Mouse (Mus musculus) MEL (cell line): Measurements from ENCODE around the gene Rhot2. TPM values are rescaled to one million over a fixed set of nuclear protein-coding genes. Genes with fewer than 3 reads are reported as not detected.
A peak's percentile ranks its signal among the peaks of the same experiment; 100 is the strongest.

Experiments
- DNase-seq: peaks from one replicate; pipeline ENCODE4 v3.0.0; 2011; ENCODE audit warnings: low read depth, low spot score
- H3K27ac ChIP-seq: 2 replicates; pipeline ENCODE4 v1.5.1; 2012; ENCODE audit warnings: low read depth, mild to moderate bottlenecking, control low read depth, low read length, moderate library complexity; ENCODE audit not compliant: control insufficient read depth
- H3K27me3 ChIP-seq, 2 experiments: fragments of 150-350 bp in 1 of 2; sonication (generic) in 1 of 2; 2 replicates each; pipeline ENCODE4 v1.6.1; 2012; ENCODE audit warnings: low read length in 2 of 2, mild to moderate bottlenecking in 2 of 2, improper control_type of control experiment in 1 of 2, moderate library complexity in 1 of 2; ENCODE audit not compliant: insufficient read depth in 2 of 2, control insufficient read depth in 1 of 2
- H3K36me3 ChIP-seq, 2 experiments: 2 replicates each; pipeline ENCODE4 v1.6.1; 2012 to 2014; ENCODE audit warnings: low read length in 2 of 2, improper control_type of control experiment in 1 of 2, inconsistent platforms in 1 of 2, mild to moderate bottlenecking in 1 of 2; ENCODE audit not compliant: insufficient read depth in 2 of 2, control insufficient read depth in 1 of 2
- H3K4me1 ChIP-seq, 2 experiments: fragments of 150-350 bp in 1 of 2; sonication (generic) in 1 of 2; 2 replicates each; pipeline ENCODE4 v1.6.1; 2012; ENCODE audit warnings: low read length in 2 of 2, improper control_type of control experiment in 1 of 2, mild to moderate bottlenecking in 1 of 2; ENCODE audit not compliant: insufficient read depth in 2 of 2, control insufficient read depth in 1 of 2
- H3K4me3 ChIP-seq, 2 experiments: fragments of 150-350 bp in 1 of 2; sonication (generic) in 1 of 2; 2 replicates each; pipeline ENCODE4 v1.5.1; 2012; ENCODE audit warnings: low read depth in 2 of 2, low read length in 2 of 2, mild to moderate bottlenecking in 2 of 2, moderate library complexity in 2 of 2, control low read depth in 1 of 2, improper control_type of control experiment in 1 of 2; ENCODE audit not compliant: control insufficient read depth in 1 of 2, insufficient read depth in 1 of 2
- H3K79me2 ChIP-seq: 2 replicates; pipeline ENCODE4 v1.6.1; 2012; ENCODE audit warnings: mild to moderate bottlenecking, low read length, moderate library complexity; ENCODE audit not compliant: control insufficient read depth, poor library complexity, insufficient read depth
- H3K9ac ChIP-seq: 2 replicates; pipeline ENCODE4 v1.6.1; 2012; ENCODE audit warnings: low read depth, mild to moderate bottlenecking, control low read depth, low read length, moderate library complexity; ENCODE audit not compliant: control insufficient read depth, poor library complexity, severe bottlenecking
- H3K9me3 ChIP-seq: fragments of 150-350 bp; sonication (generic); replicated peaks from 2 replicates; pipeline ENCODE4 v1.6.1; 2012; ENCODE audit warnings: mild to moderate bottlenecking, low read length, improper control_type of control experiment, moderate library complexity; ENCODE audit not compliant: insufficient read depth
- BHLHE40 ChIP-seq: IDR thresholded peaks from 2 replicates; pipeline ENCODE4 v1.6.1; 2012; ENCODE audit warnings: low read depth, mild to moderate bottlenecking, inconsistent platforms, low read length, improper control_type of control experiment, borderline replicate concordance
- CHD2 ChIP-seq: IDR thresholded peaks from 2 replicates; pipeline ENCODE4 v1.6.1; 2011; ENCODE audit warnings: low read length, improper control_type of control experiment
- CTCF ChIP-seq, 3 experiments: IDR thresholded peaks in 2 of 3; conservative IDR thresholded peaks in 1 of 3; 2 replicates each; pipeline ENCODE4 v1.5.1; 2011 to 2012; ENCODE audit warnings: low read length in 3 of 3, low read depth in 2 of 3, mild to moderate bottlenecking in 2 of 3, improper control_type of control experiment in 1 of 3, inconsistent platforms in 1 of 3, mixed read lengths in 1 of 3, moderate library complexity in 1 of 3; ENCODE audit not compliant: control insufficient read depth in 1 of 3, insufficient read depth in 1 of 3, poor library complexity in 1 of 3, severe bottlenecking in 1 of 3
- E2F4 ChIP-seq: IDR thresholded peaks from 2 replicates; pipeline ENCODE4 v1.6.1; 2011; ENCODE audit warnings: low read depth, low read length, improper control_type of control experiment, borderline replicate concordance
- ELF1 ChIP-seq: IDR thresholded peaks from 2 replicates; pipeline ENCODE4 v1.6.1; 2014; ENCODE audit warnings: low read depth, mild to moderate bottlenecking, inconsistent platforms, low read length, improper control_type of control experiment, moderate library complexity
- EP300 ChIP-seq, 2 experiments: IDR thresholded peaks; 2 replicates each; pipeline ENCODE4 v1.6.1; 2011; ENCODE audit warnings: improper control_type of control experiment in 2 of 2, low read length in 2 of 2, low read depth in 1 of 2, mild to moderate bottlenecking in 1 of 2
- ETS1 ChIP-seq: IDR thresholded peaks from 2 replicates; pipeline ENCODE4 v1.6.1; 2012; ENCODE audit warnings: low read depth, mild to moderate bottlenecking, inconsistent platforms, low read length, improper control_type of control experiment, moderate library complexity
- GABPA ChIP-seq: IDR thresholded peaks from 2 replicates; pipeline ENCODE4 v1.6.1; 2012; ENCODE audit warnings: low read depth, mild to moderate bottlenecking, inconsistent platforms, low read length, improper control_type of control experiment, moderate library complexity
- GATA1 ChIP-seq: IDR thresholded peaks from 2 replicates; pipeline ENCODE4 v1.6.1; 2011; ENCODE audit warnings: low read depth, low read length, improper control_type of control experiment
- HCFC1 ChIP-seq: IDR thresholded peaks from 2 replicates; pipeline ENCODE4 v1.6.1; 2012; ENCODE audit warnings: low read depth, mild to moderate bottlenecking, inconsistent platforms, low read length, improper control_type of control experiment, moderate library complexity
- JUND ChIP-seq: IDR thresholded peaks from 2 replicates; pipeline ENCODE4 v1.6.1; 2011; ENCODE audit warnings: low read depth, mild to moderate bottlenecking, improper control_type of control experiment, low read length
- KAT2A ChIP-seq: conservative IDR thresholded peaks from 2 replicates; pipeline ENCODE4 v1.6.1; 2012; ENCODE audit warnings: low read depth, low read length, improper control_type of control experiment, inconsistent platforms
- MAFK ChIP-seq: IDR thresholded peaks from 2 replicates; pipeline ENCODE4 v1.6.1; 2011; ENCODE audit warnings: low read depth, mild to moderate bottlenecking, low read length, improper control_type of control experiment, borderline replicate concordance
- MAZ ChIP-seq: IDR thresholded peaks from 2 replicates; pipeline ENCODE4 v1.6.1; 2012; ENCODE audit warnings: low read depth, mild to moderate bottlenecking, inconsistent platforms, low read length, improper control_type of control experiment
- MEF2A ChIP-seq: IDR thresholded peaks from 2 replicates; pipeline ENCODE4 v1.6.1; 2014; ENCODE audit warnings: low read depth, mild to moderate bottlenecking, inconsistent platforms, low read length, improper control_type of control experiment; ENCODE audit not compliant: poor library complexity, insufficient replicate concordance, severe bottlenecking; ENCODE audit errors: extremely low read depth
- MXI1 ChIP-seq: IDR thresholded peaks from 2 replicates; pipeline ENCODE4 v1.6.1; 2011; ENCODE audit warnings: mild to moderate bottlenecking, low read depth, low read length, improper control_type of control experiment
- MYB ChIP-seq: IDR thresholded peaks from 2 replicates; pipeline ENCODE4 v1.6.1; 2011; ENCODE audit warnings: mild to moderate bottlenecking, low read depth, low read length, improper control_type of control experiment
- NELFE ChIP-seq: IDR thresholded peaks from 2 replicates; pipeline ENCODE4 v1.6.1; 2011; ENCODE audit warnings: low read depth, low read length, improper control_type of control experiment
- NRF1 ChIP-seq: IDR thresholded peaks from 2 replicates; pipeline ENCODE4 v1.6.1; 2014; ENCODE audit warnings: low read depth, mild to moderate bottlenecking, inconsistent platforms, low read length, improper control_type of control experiment, moderate library complexity; ENCODE audit not compliant: poor library complexity, insufficient read depth, severe bottlenecking
- POLR2A ChIP-seq, 2 experiments: IDR thresholded peaks; 2 replicates each; pipeline ENCODE4 v1.6.1; 2011 to 2012; ENCODE audit warnings: low read length in 2 of 2, mild to moderate bottlenecking in 2 of 2, control low read depth in 1 of 2, improper control_type of control experiment in 1 of 2, low read depth in 1 of 2, moderate library complexity in 1 of 2; ENCODE audit not compliant: control insufficient read depth in 1 of 2, insufficient read depth in 1 of 2, poor library complexity in 1 of 2
- POLR2AphosphoS2 ChIP-seq: IDR thresholded peaks from 2 replicates; pipeline ENCODE4 v1.6.1; 2011; ENCODE audit warnings: low read length, improper control_type of control experiment
- POLR2AphosphoS5 ChIP-seq: IDR thresholded peaks from 2 replicates; pipeline ENCODE4 v1.6.1; 2012; ENCODE audit warnings: low read depth, borderline replicate concordance, mild to moderate bottlenecking, inconsistent platforms, low read length, moderate library complexity, mixed read lengths
- RAD21 ChIP-seq: IDR thresholded peaks from 2 replicates; pipeline ENCODE4 v1.6.1; 2011; ENCODE audit warnings: mild to moderate bottlenecking, low read depth, low read length, improper control_type of control experiment
- RCOR1 ChIP-seq: IDR thresholded peaks from 2 replicates; pipeline ENCODE4 v1.6.1; 2012; ENCODE audit warnings: low read depth, mild to moderate bottlenecking, inconsistent platforms, low read length, improper control_type of control experiment
- SIN3A ChIP-seq: IDR thresholded peaks from 2 replicates; pipeline ENCODE4 v1.6.1; 2012; ENCODE audit warnings: low read length, improper control_type of control experiment, inconsistent platforms
- SMC3 ChIP-seq: IDR thresholded peaks from 2 replicates; pipeline ENCODE4 v1.6.1; 2011; ENCODE audit warnings: low read depth, low read length, improper control_type of control experiment
- TAL1 ChIP-seq: IDR thresholded peaks from 2 replicates; pipeline ENCODE4 v1.6.1; 2012; ENCODE audit warnings: mild to moderate bottlenecking, inconsistent platforms, low read length, moderate library complexity, mixed read lengths
- TBP ChIP-seq: IDR thresholded peaks from 2 replicates; pipeline ENCODE4 v1.8.0; 2011; ENCODE audit warnings: low read depth, low read length, improper control_type of control experiment
- TCF12 ChIP-seq: IDR thresholded peaks from 2 replicates; pipeline ENCODE4 v1.6.1; 2014; ENCODE audit warnings: low read depth, mild to moderate bottlenecking, inconsistent platforms, low read length, improper control_type of control experiment, moderate library complexity
- UBTF ChIP-seq: IDR thresholded peaks from 2 replicates; pipeline ENCODE4 v1.6.1; 2012; ENCODE audit warnings: low read depth, mild to moderate bottlenecking, inconsistent platforms, low read length, improper control_type of control experiment, moderate library complexity, borderline replicate concordance; ENCODE audit not compliant: insufficient read depth
- USF1 ChIP-seq: IDR thresholded peaks from 2 replicates; pipeline ENCODE4 v1.6.1; 2014; ENCODE audit warnings: low read depth, mild to moderate bottlenecking, inconsistent platforms, low read length, improper control_type of control experiment, moderate library complexity
- USF2 ChIP-seq, 2 experiments: IDR thresholded peaks; 2 replicates each; pipeline ENCODE4 v1.6.1; 2011 to 2012; ENCODE audit warnings: improper control_type of control experiment in 2 of 2, low read length in 2 of 2, borderline replicate concordance in 1 of 2, inconsistent platforms in 1 of 2, low read depth in 1 of 2, mild to moderate bottlenecking in 1 of 2; ENCODE audit not compliant: insufficient read depth in 1 of 2
- ZC3H11A ChIP-seq: IDR thresholded peaks from 2 replicates; pipeline ENCODE4 v1.6.1; 2012; ENCODE audit warnings: low read depth, mild to moderate bottlenecking, inconsistent platforms, low read length, improper control_type of control experiment
- ZKSCAN1 ChIP-seq: IDR thresholded peaks from 2 replicates; pipeline ENCODE4 v1.6.1; 2012; ENCODE audit warnings: low read depth, mild to moderate bottlenecking, inconsistent platforms, low read length, improper control_type of control experiment, moderate library complexity
- ZMIZ1 ChIP-seq: IDR thresholded peaks from 2 replicates; pipeline ENCODE4 v1.6.1; 2012; ENCODE audit warnings: low read depth, mild to moderate bottlenecking, inconsistent platforms, low read length, improper control_type of control experiment, moderate library complexity
- polyA plus RNA-seq, 2 experiments: library from polyadenylated mRNA; stranded (reverse) in 1 of 2; unstranded in 1 of 2; fragments of >175 nt in 1 of 2; fragments of >200 nt in 1 of 2; gene quantifications; 2 replicates each; pipeline versions ENCODE4 v1.2.1 to v1.2.4; 2012; ENCODE audit warnings: low replicate concordance in 2 of 2, low read depth in 1 of 2; ENCODE audit not compliant: insufficient read length in 2 of 2, insufficient read depth in 1 of 2, missing spikeins in 1 of 2
- total RNA-seq: library from RNA; depleted of rRNA; stranded (reverse); fragments of 300-350 nt; gene quantifications from 2 replicates; pipeline ENCODE4 v1.2.3, GENCODE M21; 2012

Rhot2 gene
- total and polyA plus RNA-seq, 3 experiments = 29.1 to 54.5 TPM; not detected in 1

- Histone ChIP-seq H3K9me3 (no peaks in the 10 kb centered on the region), H3K9ac (peak overlapping the region; percentile 80), H3K27ac (peak overlapping the region; percentile 47), H3K27me3 (no peaks in the 10 kb centered on the region), H3K79me2 (peaks cover 25% of the 10 kb centered on the region), H3K4me1 (0 out of 4 replicates have a peak, but pooled peaks cover 0 to 5% of the 10 kb centered on the region in 2 experiments), H3K36me3 (peaks cover 0 to 3% of the 10 kb centered on the region in 2 experiments; a peak in 1 of 4 replicates), H3K4me3 (peak overlapping the region; percentile 76 to 79)
- DNase-seq = peak; percentile 75
- no peak for TF ChIP-seq SMC3
- TF ChIP-seq ZC3H11A = no peak
- TF ChIP-seq MAFK = no peak
- no peak for TF ChIP-seq JUND
- no peak for TF ChIP-seq CHD2
- peak; percentile 69 for TF ChIP-seq BHLHE40
- TF ChIP-seq GABPA = no peak
- no peak for TF ChIP-seq USF2 (IDR thresholded peaks at IDR 0.05; ENCODE audit: borderline replicate concordance in 1 of 2, insufficient read depth in 1 of 2, low read depth in 1 of 2, low read length in 2 of 2)
- TF ChIP-seq MXI1 = peak; percentile 90
- TF ChIP-seq MAZ = no peak; the same call in 1 of the 2 replicates
- no peak; the same call in 1 of the 2 replicates for TF ChIP-seq KAT2A
- no peak for TF ChIP-seq POLR2AphosphoS5
- TF ChIP-seq USF1 = peak; percentile 38; the same call in 1 of the 2 replicates
- no peak for TF ChIP-seq NRF1
- TF ChIP-seq RCOR1 = 0 out of 2 replicates have a peak, but pooled peaks have one; percentile 24
- TF ChIP-seq HCFC1 = peak; percentile 75
- no peak for TF ChIP-seq MEF2A
- TF ChIP-seq SIN3A = peak; percentile 77
- TF ChIP-seq GATA1 = no peak
- TF ChIP-seq UBTF = no peak
- no peak for TF ChIP-seq ELF1
- TF ChIP-seq TBP = no peak
- TF ChIP-seq ZMIZ1 = no peak
- no peak for TF ChIP-seq MYB
- no peak for TF ChIP-seq EP300 (IDR thresholded peaks at IDR 0.05; ENCODE audit: low read depth in 1 of 2, low read length in 2 of 2)
- TF ChIP-seq ZKSCAN1 = no peak
- no peak for TF ChIP-seq E2F4
- no peak; the same call in 1 of the 2 replicates for TF ChIP-seq NELFE
- no peak for TF ChIP-seq ETS1
- TF ChIP-seq TAL1 = no peak
- no peak for TF ChIP-seq CTCF (IDR thresholded peaks at IDR 0.05 in 2 of 3, conservative IDR thresholded peaks at IDR 0.05 in 1 of 3; ENCODE audit: control insufficient read depth in 1 of 3, insufficient read depth in 1 of 3, low read depth in 2 of 3, low read length in 3 of 3, poor library complexity in 1 of 3, severe bottlenecking in 1 of 3)
- no peak; a peak in 1 of 4 replicates for TF ChIP-seq POLR2A (IDR thresholded peaks at IDR 0.05; ENCODE audit: control insufficient read depth in 1 of 2, insufficient read depth in 1 of 2, low read depth in 1 of 2, low read length in 2 of 2, poor library complexity in 1 of 2)
- TF ChIP-seq POLR2AphosphoS2 = no peak; the same call in 1 of the 2 replicates
- 0 out of 2 replicates have a peak, but pooled peaks have one; percentile 11 for TF ChIP-seq TCF12
- TF ChIP-seq RAD21 = no peak
Measured at GRCm38 (mm10) chr17:25867836-25868600, 23.4 kb upstream of the Rhot2 start.
